Mouse (Mus musculus) lung, embryonic 15.5 days (tissue): Measurements from ENCODE around the gene Cyp17a1. TPM values are rescaled to one million over a fixed set of nuclear protein-coding genes. Genes with fewer than 3 reads are reported as not detected.

ENCODE experiments used
- ATAC-seq: fragments of 200-750 bp; cut with Nextera tagmentation; 2 replicates; pipeline ENCODE4 v1.8.0; 2017; ENCODE audit warnings: moderate number of reproducible peaks, borderline replicate concordance; ENCODE audit not compliant: low FRiP score, low TSS enrichment; ENCODE audit errors: extremely low read depth
- H3K27ac ChIP-seq: fragments of 300-500 bp; sonication (generic); 2 replicates; pipeline ENCODE4 v1.5.1; 2015; ENCODE audit warnings: moderate library complexity, mild to moderate bottlenecking, inconsistent platforms
- H3K27me3 ChIP-seq: fragments of 300-500 bp; sonication (generic); 2 replicates; pipeline ENCODE4 v1.6.1; 2015; ENCODE audit warnings: inconsistent platforms
- H3K36me3 ChIP-seq: fragments of 300-500 bp; sonication (generic); 2 replicates; pipeline ENCODE4 v1.6.1; 2015; ENCODE audit warnings: inconsistent platforms
- H3K4me1 ChIP-seq: fragments of 300-500 bp; sonication (generic); 2 replicates; pipeline ENCODE4 v1.6.1; 2015; ENCODE audit warnings: inconsistent platforms
- H3K4me2 ChIP-seq: fragments of 300-500 bp; sonication (generic); 2 replicates; pipeline ENCODE4 v1.6.1; 2015; ENCODE audit warnings: inconsistent platforms, mild to moderate bottlenecking, moderate library complexity
- H3K4me3 ChIP-seq: fragments of 300-500 bp; sonication (generic); 2 replicates; pipeline ENCODE4 v1.5.1; 2015; ENCODE audit warnings: mild to moderate bottlenecking, inconsistent platforms
- H3K9ac ChIP-seq: fragments of 300-500 bp; sonication (generic); 2 replicates; pipeline ENCODE4 v1.6.1; 2015; ENCODE audit warnings: inconsistent platforms
- H3K9me3 ChIP-seq: fragments of 300-500 bp; sonication (generic); 2 replicates; pipeline ENCODE4 v1.6.1; 2016; ENCODE audit warnings: inconsistent platforms
- WGBS: fragments of 180-500 bp; shearing (Covaris S2); methylation state at CpG from one replicate; pipeline ENCODE4 v1.1.7; 2015; 5-methylcytosine and 5-hydroxymethylcytosine counted together
- polyA plus RNA-seq: library from polyadenylated mRNA; unstranded; fragments of >200 nt; fragmentation: Nextera tagmentation; extraction: Ambion mirVana; gene quantifications from 2 replicates; pipeline ENCODE4 v1.2.1, GENCODE M21; 2015

Gene Cyp17a1
- polyA plus RNA-seq, 1 experiment from 2014 or later: not detected

GRCm38 (mm10) chr19:46653188-46653587, 19.8 kb downstream of the Cyp17a1 start:
- Histone ChIP-seq H3K4me1 (no peaks in the 10 kb centered on the region), H3K36me3 (peaks cover 49% of the 10 kb centered on the region), H3K4me3 (no peak overlapping the region), H3K9ac (no peak overlapping the region), H3K27me3 (no peaks in the 10 kb centered on the region), H3K9me3 (no peaks in the 10 kb centered on the region), H3K27ac (no peak overlapping the region), H3K4me2 (no peak overlapping the region)
- 68% methylated on average over 5 of the region's 5 CpGs for WGBS
- no peak for ATAC-seq

- Histone ChIP-seq H3K9ac (no peak overlapping the region), H3K9me3 (no peaks in the 10 kb centered on the region), H3K27ac (no peak overlapping the region), H3K4me1 (peaks cover 24% of the 10 kb centered on the region), H3K4me2 (no peak overlapping the region), H3K27me3 (no peaks in the 10 kb centered on the region), H3K4me3 (no peak overlapping the region), H3K36me3 (peaks cover 29% of the 10 kb centered on the region)
- ATAC-seq: no peak
- 94% methylated on average over 14 of the region's 14 CpGs for WGBS
Measured at GRCm38 (mm10) chr19:46648565-46648964, 24.4 kb downstream of the Cyp17a1 start.

GRCm38 (mm10) chr19:46647850-46648249, 25.1 kb downstream of the Cyp17a1 start:
- Histone ChIP-seq H3K36me3 (peaks cover 22% of the 10 kb centered on the region), H3K4me2 (no peak overlapping the region), H3K9me3 (no peaks in the 10 kb centered on the region), H3K4me1 (peaks cover 31% of the 10 kb centered on the region), H3K27me3 (no peaks in the 10 kb centered on the region), H3K27ac (no peak overlapping the region), H3K9ac (no peak overlapping the region), H3K4me3 (no peak overlapping the region)
- WGBS: 74% methylated on average over 8 of the region's 8 CpGs
- ATAC-seq: no peak

- WGBS: 61% methylated on average over 3 of the region's 3 CpGs
- Histone ChIP-seq H3K9me3 (no peaks in the 10 kb centered on the region), H3K27me3 (no peaks in the 10 kb centered on the region), H3K36me3 (peaks cover 18% of the 10 kb centered on the region; the same call in 1 of the 2 replicates), H3K4me3 (no peak overlapping the region), H3K4me2 (no peak overlapping the region), H3K4me1 (peaks cover 37% of the 10 kb centered on the region), H3K27ac (no peak overlapping the region), H3K9ac (no peak overlapping the region)
- ATAC-seq: no peak
Measured at GRCm38 (mm10) chr19:46647254-46647653, 25.7 kb downstream of the Cyp17a1 start.

GRCm38 (mm10) chr19:46646041-46646481, 26.9 kb downstream of the Cyp17a1 start:
- WGBS: 79% methylated on average over 12 of the region's 12 CpGs
- no peak for ATAC-seq
- peaks cover 49% of the 10 kb centered on the region for H3K4me1 ChIP-seq
- no peaks in the 10 kb centered on the region for H3K9me3 ChIP-seq
- no peak overlapping the region for H3K4me3 ChIP-seq
- no peak overlapping the region for H3K9ac ChIP-seq
- no peak overlapping the region for H3K4me2 ChIP-seq
- H3K27ac ChIP-seq: no peak overlapping the region
- no peaks in the 10 kb centered on the region for H3K27me3 ChIP-seq
- peaks cover 15% of the 10 kb centered on the region; the same call in 1 of the 2 replicates for H3K36me3 ChIP-seq

- H3K36me3 ChIP-seq: peaks cover 15% of the 10 kb centered on the region; the same call in 1 of the 2 replicates
- ATAC-seq: no peak; the same call in 1 of the 2 replicates
- H3K27me3 ChIP-seq: no peaks in the 10 kb centered on the region
- no peaks in the 10 kb centered on the region for H3K9me3 ChIP-seq
- H3K4me3 ChIP-seq: no peak overlapping the region
- peak overlapping the region; percentile 66 for H3K27ac ChIP-seq
- peaks cover 60% of the 10 kb centered on the region for H3K4me1 ChIP-seq
- H3K9ac ChIP-seq: no peak overlapping the region
- WGBS: 28% methylated on average over 12 of the region's 12 CpGs
- H3K4me2 ChIP-seq: no peak overlapping the region
Measured at GRCm38 (mm10) chr19:46644793-46645602, 28.0 kb downstream of the Cyp17a1 start.

GRCm38 (mm10) chr19:46644343-46644792, 28.6 kb downstream of the Cyp17a1 start:
- H3K27me3 ChIP-seq: no peaks in the 10 kb centered on the region
- H3K4me3 ChIP-seq: no peak overlapping the region
- no peak overlapping the region for H3K9ac ChIP-seq
- H3K4me2 ChIP-seq: no peak overlapping the region
- peaks cover 65% of the 10 kb centered on the region for H3K4me1 ChIP-seq
- peaks cover 15% of the 10 kb centered on the region; the same call in 1 of the 2 replicates for H3K36me3 ChIP-seq
- ATAC-seq: no peak
- H3K9me3 ChIP-seq: no peaks in the 10 kb centered on the region
- peak overlapping the region; percentile 66 for H3K27ac ChIP-seq
- WGBS: 78% methylated on average over 10 of the region's 10 CpGs

GRCm38 (mm10) chr19:46643236-46643635, 29.7 kb downstream of the Cyp17a1 start:
- Histone ChIP-seq H3K9ac (no peak overlapping the region), H3K36me3 (peaks cover 17% of the 10 kb centered on the region; the same call in 1 of the 2 replicates), H3K4me3 (no peak overlapping the region), H3K27ac (peak overlapping the region; percentile 90), H3K4me2 (no peak overlapping the region), H3K9me3 (no peaks in the 10 kb centered on the region), H3K4me1 (peaks cover 65% of the 10 kb centered on the region), H3K27me3 (no peaks in the 10 kb centered on the region)
- 69% methylated on average over 5 of the region's 5 CpGs for WGBS
- no peak for ATAC-seq

GRCm38 (mm10) chr19:46642136-46642753, 30.7 kb downstream of the Cyp17a1 start:
- Histone ChIP-seq H3K4me2 (peak overlapping the region; percentile 39), H3K36me3 (peaks cover 25% of the 10 kb centered on the region; the same call in 1 of the 2 replicates), H3K27me3 (no peaks in the 10 kb centered on the region), H3K27ac (peak overlapping the region; percentile 90), H3K4me3 (no peak overlapping the region), H3K4me1 (peaks cover 69% of the 10 kb centered on the region), H3K9me3 (no peaks in the 10 kb centered on the region), H3K9ac (0 out of 2 replicates have a peak overlapping the region, but pooled peaks have one; percentile 20)
- 38% methylated on average over 22 of the region's 22 CpGs for WGBS
- peak; percentile 6; the same call in 1 of the 2 replicates for ATAC-seq

GRCm38 (mm10) chr19:46641420-46642085, 31.4 kb downstream of the Cyp17a1 start:
- no peak overlapping the region for H3K4me3 ChIP-seq
- peak overlapping the region; percentile 90 for H3K27ac ChIP-seq
- no peaks in the 10 kb centered on the region for H3K27me3 ChIP-seq
- H3K4me2 ChIP-seq: peak overlapping the region; percentile 39
- H3K4me1 ChIP-seq: peaks cover 71% of the 10 kb centered on the region
- H3K36me3 ChIP-seq: peaks cover 24% of the 10 kb centered on the region; the same call in 1 of the 2 replicates
- H3K9me3 ChIP-seq: no peaks in the 10 kb centered on the region
- peak; percentile 79 for ATAC-seq
- 16% methylated on average over 19 of the region's 19 CpGs for WGBS
- H3K9ac ChIP-seq: peak overlapping the region; percentile 20

- no peak overlapping the region for H3K4me2 ChIP-seq
- ATAC-seq: no peak
- H3K4me1 ChIP-seq: peaks cover 77% of the 10 kb centered on the region
- H3K9ac ChIP-seq: 0 out of 2 replicates have a peak overlapping the region, but pooled peaks have one; percentile 5
- H3K4me3 ChIP-seq: no peak overlapping the region
- no peaks in the 10 kb centered on the region for H3K27me3 ChIP-seq
- H3K36me3 ChIP-seq: peaks cover 18% of the 10 kb centered on the region; the same call in 1 of the 2 replicates
- peak overlapping the region; percentile 90 for H3K27ac ChIP-seq
- WGBS: 75% methylated on average over 8 of the region's 8 CpGs
- no peaks in the 10 kb centered on the region for H3K9me3 ChIP-seq
Measured at GRCm38 (mm10) chr19:46640780-46641179, 32.2 kb downstream of the Cyp17a1 start.
